ENCODE assay signal across 8 mouse cellular contexts in the genomic region with DNA sequence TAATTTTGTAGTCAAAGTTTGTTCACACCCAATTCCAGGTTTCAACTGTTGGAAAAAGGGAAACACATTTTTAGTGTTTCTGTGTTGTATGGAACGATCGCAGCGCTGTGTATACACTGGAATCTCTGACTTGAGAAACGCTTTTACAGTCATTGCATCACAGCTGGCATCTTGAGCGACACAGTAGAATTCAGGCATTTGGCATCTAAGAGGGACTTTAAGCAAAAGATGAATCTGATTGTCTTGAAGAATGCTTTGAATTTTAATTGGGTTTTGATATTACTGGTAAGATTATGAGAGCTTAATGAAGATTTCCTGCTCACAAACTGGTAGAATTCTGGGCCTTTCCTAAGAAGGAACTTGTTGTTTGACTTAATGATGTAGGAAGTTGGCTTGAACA. TPM values are rescaled to one million over a fixed set of nuclear protein-coding genes. Genes with fewer than 3 reads are reported as not detected.
DNase-seq lines count a peak whose midpoint lies in the region; ATAC-seq and TF ChIP-seq lines count a peak whose summit lies in the region.

No protein-coding gene starts in this region.

- no peaks in the 10 kb centered on the region for H3K27me3 ChIP-seq in heart, embryonic 15.5 days
- H3K27me3 ChIP-seq in embryonic facial prominence, embryonic 10.5 days (replicated peaks; ENCODE audit: low read depth, poor library complexity, severe bottlenecking): no peaks in the 10 kb centered on the region
- H3K27me3 ChIP-seq in intestine, postnatal 0 days (replicated peaks; ENCODE audit: control insufficient read depth, insufficient read depth, low read length): no peaks in the 10 kb centered on the region
- H3K27me3 ChIP-seq in midbrain, postnatal 0 days (ENCODE audit: insufficient read depth, low read length): no peaks in the 10 kb centered on the region

- TF ChIP-seq CTCF in intestine, postnatal 0 days (IDR thresholded peaks at IDR 0.05; ENCODE audit: low read depth): no peak
- TF ChIP-seq CTCF in midbrain, postnatal 0 days (IDR thresholded peaks at IDR 0.05): no peak

- no peaks in the 10 kb centered on the region for H3K9me3 ChIP-seq in heart, embryonic 15.5 days (replicated peaks)
- H3K9me3 ChIP-seq in embryonic facial prominence, embryonic 10.5 days: no peaks in the 10 kb centered on the region
- H3K9me3 ChIP-seq in intestine, postnatal 0 days (ENCODE audit: control insufficient read depth): no peaks in the 10 kb centered on the region
- no peaks in the 10 kb centered on the region for H3K9me3 ChIP-seq in midbrain, postnatal 0 days (ENCODE audit: low read length)

- H3K4me1 ChIP-seq in heart, embryonic 15.5 days (replicated peaks): peaks cover 28% of the 10 kb centered on the region
- peaks cover 18% of the 10 kb centered on the region for H3K4me1 ChIP-seq in embryonic facial prominence, embryonic 10.5 days
- no peaks in the 10 kb centered on the region for H3K4me1 ChIP-seq in intestine, postnatal 0 days (replicated peaks; ENCODE audit: control insufficient read depth, insufficient read depth, low read length)
- peaks cover 7% of the 10 kb centered on the region; the same call in 1 of the 2 replicates for H3K4me1 ChIP-seq in midbrain, postnatal 0 days (ENCODE audit: insufficient read depth, low read length)

- H3K27ac ChIP-seq in heart, embryonic 15.5 days: no peak overlapping the region
- peak overlapping the region; percentile 93; the same call in 1 of the 2 replicates for H3K27ac ChIP-seq in embryonic facial prominence, embryonic 10.5 days (replicated peaks)
- no peak overlapping the region for H3K27ac ChIP-seq in intestine, postnatal 0 days (ENCODE audit: low read depth, low read length)
- H3K27ac ChIP-seq in midbrain, postnatal 0 days (ENCODE audit: low read depth, low read length): no peak overlapping the region

- 24% methylated on average over 5 of the region's 5 CpGs for WGBS in heart, embryonic 15.5 days
- WGBS in embryonic facial prominence, embryonic 10.5 days: 49% methylated on average over 5 of the region's 5 CpGs
- WGBS in intestine, postnatal 0 days: 10% methylated on average over 5 of the region's 5 CpGs
- 34% methylated on average over 5 of the region's 5 CpGs for WGBS in midbrain, postnatal 0 days

- peak overlapping the region; percentile 66 for H3K4me2 ChIP-seq in heart, embryonic 15.5 days
- peak overlapping the region; percentile 70 for H3K4me2 ChIP-seq in intestine, postnatal 0 days (replicated peaks; ENCODE audit: low read depth)
- H3K4me2 ChIP-seq in midbrain, postnatal 0 days (ENCODE audit: low read depth, low read length, poor library complexity, severe bottlenecking): peak overlapping the region; percentile 58

- DNase-seq in heart, adult 11 months: no peak
- DNase-seq in embryonic facial prominence, embryonic 10.5 days (ENCODE audit: low spot score): no peak
- peak; percentile 5 for DNase-seq in midbrain, postnatal 0 days (ENCODE audit: low spot score)
- DNase-seq in right cerebral cortex, postnatal 10 days (ENCODE audit: low spot score in 2 of 2): no peak
- DNase-seq in urinary bladder, postnatal 10 days (ENCODE audit: low spot score): no peak
- no peak for DNase-seq in layer of hippocampus, adult 9-11 months

- no peak overlapping the region; the same call in 1 of the 2 replicates for H3K9ac ChIP-seq in heart, embryonic 15.5 days
- H3K9ac ChIP-seq in intestine, postnatal 0 days (ENCODE audit: low read depth, low read length): 0 out of 2 replicates have a peak overlapping the region, but pooled peaks have one; percentile 65
- H3K9ac ChIP-seq in midbrain, postnatal 0 days (replicated peaks; ENCODE audit: low read length, poor library complexity, severe bottlenecking): peak overlapping the region; percentile 70; the same call in 1 of the 2 replicates

- H3K36me3 ChIP-seq in heart, embryonic 15.5 days: no peaks in the 10 kb centered on the region
- H3K36me3 ChIP-seq in embryonic facial prominence, embryonic 10.5 days (replicated peaks): peaks cover 8% of the 10 kb centered on the region
- H3K36me3 ChIP-seq in intestine, postnatal 0 days (ENCODE audit: control insufficient read depth, insufficient read depth): no peaks in the 10 kb centered on the region
- H3K36me3 ChIP-seq in midbrain, postnatal 0 days (ENCODE audit: insufficient read depth, low read length): no peaks in the 10 kb centered on the region

- no peak for ATAC-seq in heart, embryonic 15.5 days (replicated peaks; ENCODE audit: insufficient number of reproducible peaks, insufficient read depth, low FRiP score, low read depth)
- ATAC-seq in intestine, postnatal 0 days: no peak
- no peak for ATAC-seq in midbrain, postnatal 0 days (ENCODE audit: low FRiP score)

- peak overlapping the region; percentile 79 for H3K4me3 ChIP-seq in heart, embryonic 15.5 days
- peak overlapping the region; percentile 82 for H3K4me3 ChIP-seq in embryonic facial prominence, embryonic 10.5 days
- H3K4me3 ChIP-seq in intestine, postnatal 0 days (ENCODE audit: low read depth, low read length): peak overlapping the region; percentile 77
- peak overlapping the region; percentile 48 for H3K4me3 ChIP-seq in midbrain, postnatal 0 days (ENCODE audit: low read depth, low read length)

RNA-seq across cellular contexts. Expression of a gene that starts 1.3 kb away (rescaled TPM):
- 60.4 and 78.2 TPM in 2 replicates for polyA plus RNA-seq in heart, embryonic 15.5 days (2015; fragmentation: Nextera tagmentation; extraction: Ambion mirVana)
- polyA plus RNA-seq in embryonic facial prominence, embryonic 10.5 days (2016; fragmentation: Nextera tagmentation; extraction: Ambion mirVana): 45.7 and 68.3 TPM in 2 replicates
- 32.4 and 32.8 TPM in 2 replicates for polyA plus RNA-seq in intestine, postnatal 0 days (2015; fragmentation: Nextera tagmentation; extraction: Ambion mirVana)
- 122 and 133 TPM in 2 replicates for total RNA-seq in midbrain, postnatal 0 days (2014; rRNA removed)
- 51.6 and 59.7 TPM in 2 replicates for polyA plus RNA-seq in midbrain, postnatal 0 days (2015; fragmentation: Nextera tagmentation; extraction: Ambion mirVana)
